Mouse (Mus musculus): ENCODE measurements around the gene Ern2. TPM values are rescaled to one million over a fixed set of nuclear protein-coding genes. Genes with fewer than 3 reads are reported as not detected.

Gene Ern2
- polyA plus RNA-seq, 1 experiment: not detected

DNA sequence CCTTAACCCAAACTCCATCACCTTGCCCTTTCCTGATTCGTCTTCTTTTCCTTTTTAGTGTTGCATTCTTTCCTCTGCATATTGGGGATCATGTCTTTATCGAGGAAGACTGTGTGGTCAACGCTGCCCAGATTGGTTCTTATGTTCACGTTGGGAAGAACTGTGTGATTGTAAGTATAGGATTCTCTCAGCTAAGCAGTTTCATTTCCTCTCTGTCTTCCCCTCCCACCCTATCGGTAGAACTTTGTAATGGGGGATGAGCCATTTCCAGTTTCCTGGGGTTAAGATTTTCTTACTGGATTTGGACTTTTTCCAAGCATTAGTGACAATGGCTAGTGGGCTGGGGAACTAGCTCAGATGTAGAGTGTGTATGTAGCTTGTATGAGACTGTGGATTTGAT lies 47.8 kb downstream of the Ern2 start:
- DNase-seq (ENCODE audit: low read depth in 1 of 2, low spot score in 2 of 2): no peak
- 75% methylated on average over 5 of the region's 5 CpGs for WGBS

DNA sequence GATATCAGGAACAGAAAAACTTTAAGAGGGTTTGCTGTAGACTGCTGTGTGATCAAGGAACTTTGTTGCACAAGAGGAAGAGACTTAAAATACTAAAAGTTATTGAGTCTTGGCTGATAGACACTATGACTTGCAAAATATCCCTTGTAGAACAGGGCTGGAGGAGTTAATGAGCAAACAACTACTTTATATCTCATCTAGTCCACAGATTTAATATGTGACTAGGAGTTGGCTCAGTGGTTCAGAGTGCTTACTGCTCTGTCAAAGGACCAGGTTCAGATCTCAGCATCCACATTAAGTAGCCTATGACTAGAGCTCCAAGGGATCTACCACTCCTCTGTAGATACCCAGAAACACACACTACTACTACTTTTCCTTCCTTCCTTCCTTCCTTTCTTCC lies 48.9 kb downstream of the Ern2 start:
- no peak for TF ChIP-seq CTCF (IDR thresholded peaks at IDR 0.05; ENCODE audit: extremely low read depth, insufficient read depth, insufficient read length, insufficient replicate concordance)
- no peak for TF ChIP-seq POLR2A (IDR thresholded peaks at IDR 0.05; ENCODE audit: low read depth, low read length)
- H3K36me3 ChIP-seq (ENCODE audit: control insufficient read depth, insufficient read depth, low read length): peaks cover 37% of the 10 kb centered on the region
- no peak overlapping the region for H3K27ac ChIP-seq (ENCODE audit: insufficient read depth, low read length)
- no peaks in the 10 kb centered on the region for H3K27me3 ChIP-seq (ENCODE audit: control insufficient read depth, insufficient read depth, low read length)
- peaks cover 2% of the 10 kb centered on the region; the same call in 1 of the 2 replicates for H3K4me1 ChIP-seq (ENCODE audit: control insufficient read depth, insufficient read depth, insufficient read length)
- DNase-seq (ENCODE audit: low read depth in 1 of 2, low spot score in 2 of 2): no peak
- H3K4me3 ChIP-seq (ENCODE audit: extremely low read depth, insufficient read depth, insufficient read length): no peak overlapping the region

More for the DNA sequence above, 47.8 kb downstream of the Ern2 start:
- H3K36me3 ChIP-seq (ENCODE audit: control insufficient read depth, insufficient read depth, low read length): peaks cover 45% of the 10 kb centered on the region
- no peak overlapping the region for H3K4me3 ChIP-seq (ENCODE audit: extremely low read depth, insufficient read depth, insufficient read length)
- no peak for TF ChIP-seq POLR2A (IDR thresholded peaks at IDR 0.05; ENCODE audit: low read depth, low read length)
- H3K27me3 ChIP-seq (ENCODE audit: control insufficient read depth, insufficient read depth, low read length): no peaks in the 10 kb centered on the region
- H3K27ac ChIP-seq (ENCODE audit: insufficient read depth, low read length): no peak overlapping the region
- H3K4me1 ChIP-seq (ENCODE audit: control insufficient read depth, insufficient read depth, insufficient read length): peaks cover 2% of the 10 kb centered on the region; the same call in 1 of the 2 replicates

- TF ChIP-seq CTCF (IDR thresholded peaks at IDR 0.05; ENCODE audit: extremely low read depth, insufficient read depth, insufficient read length, insufficient replicate concordance) (no peak), POLR2A (IDR thresholded peaks at IDR 0.05; ENCODE audit: low read depth, low read length) (no peak)
- no peak for DNase-seq (ENCODE audit: low read depth in 1 of 2, low spot score in 2 of 2)
Measured at GRCm38 (mm10) chr7:122135070-122135469, 50.9 kb downstream of the Ern2 start.

GRCm38 (mm10) chr7:122133338-122133625 lies 52.7 kb downstream of the Ern2 start:
- Histone ChIP-seq H3K4me1 (ENCODE audit: control insufficient read depth, insufficient read depth, insufficient read length) (peaks cover 2% of the 10 kb centered on the region; the same call in 1 of the 2 replicates), H3K27me3 (ENCODE audit: control insufficient read depth, insufficient read depth, low read length) (no peaks in the 10 kb centered on the region), H3K27ac (ENCODE audit: insufficient read depth, low read length) (peak overlapping the region; percentile 83), H3K36me3 (ENCODE audit: control insufficient read depth, insufficient read depth, low read length) (peaks cover 15% of the 10 kb centered on the region), H3K4me3 (ENCODE audit: extremely low read depth, insufficient read depth, insufficient read length) (peak overlapping the region; percentile 98)
- no peak for DNase-seq (ENCODE audit: low read depth in 1 of 2, low spot score in 2 of 2)
- TF ChIP-seq CTCF (IDR thresholded peaks at IDR 0.05; ENCODE audit: extremely low read depth, insufficient read depth, insufficient read length, insufficient replicate concordance) (no peak), POLR2A (IDR thresholded peaks at IDR 0.05; ENCODE audit: low read depth, low read length) (no peak)
- WGBS: 12% methylated on average over 8 of the region's 8 CpGs

More at GRCm38 (mm10) chr7:122135070-122135469, 50.9 kb downstream of the Ern2 start:
- H3K27me3 ChIP-seq (ENCODE audit: control insufficient read depth, insufficient read depth, low read length): no peaks in the 10 kb centered on the region
- H3K4me3 ChIP-seq (ENCODE audit: extremely low read depth, insufficient read depth, insufficient read length): no peak overlapping the region
- peaks cover 31% of the 10 kb centered on the region for H3K36me3 ChIP-seq (ENCODE audit: control insufficient read depth, insufficient read depth, low read length)
- H3K4me1 ChIP-seq (ENCODE audit: control insufficient read depth, insufficient read depth, insufficient read length): peaks cover 2% of the 10 kb centered on the region; the same call in 1 of the 2 replicates
- H3K27ac ChIP-seq (ENCODE audit: insufficient read depth, low read length): no peak overlapping the region
- 82% methylated on average over 10 of the region's 10 CpGs for WGBS

GRCm38 (mm10) chr7:122132497-122133337 lies 53.3 kb downstream of the Ern2 start, which contains the start of the genes Palb2 and Dctn5:
TSS of gene Palb2 (minus strand) at chr7:122132985.
TSS of gene Dctn5 (plus strand) at chr7:122133041.
- WGBS: under 1% methylated on average over 54 of the region's 54 CpGs
- H3K4me1 ChIP-seq (ENCODE audit: control insufficient read depth, insufficient read depth, insufficient read length): peaks cover 2% of the 10 kb centered on the region; the same call in 1 of the 2 replicates
- peaks cover 15% of the 10 kb centered on the region for H3K36me3 ChIP-seq (ENCODE audit: control insufficient read depth, insufficient read depth, low read length)
- H3K4me3 ChIP-seq (ENCODE audit: extremely low read depth, insufficient read depth, insufficient read length): peak within 1 kb of the TSS; percentile 98
- H3K27me3 ChIP-seq (ENCODE audit: control insufficient read depth, insufficient read depth, low read length): no peaks in the 10 kb centered on the region
- DNase-seq (ENCODE audit: low read depth in 1 of 2, low spot score in 2 of 2): peak; percentile 93 to 98
- TF ChIP-seq POLR2A (IDR thresholded peaks at IDR 0.05; ENCODE audit: low read depth, low read length) (peak; percentile 68; the same call in 1 of the 2 replicates), CTCF (IDR thresholded peaks at IDR 0.05; ENCODE audit: extremely low read depth, insufficient read depth, insufficient read length, insufficient replicate concordance) (no peak)
- H3K27ac ChIP-seq (ENCODE audit: insufficient read depth, low read length): peak within 1 kb of the TSS; percentile 83

GRCm38 (mm10) chr7:122131834-122132233 lies 54.2 kb downstream of the Ern2 start:
- H3K27ac ChIP-seq (ENCODE audit: insufficient read depth, low read length): no peak overlapping the region
- H3K27me3 ChIP-seq (ENCODE audit: control insufficient read depth, insufficient read depth, low read length): no peaks in the 10 kb centered on the region
- peaks cover 15% of the 10 kb centered on the region for H3K36me3 ChIP-seq (ENCODE audit: control insufficient read depth, insufficient read depth, low read length)
- no peak for DNase-seq (ENCODE audit: low read depth in 1 of 2, low spot score in 2 of 2)
- TF ChIP-seq POLR2A (IDR thresholded peaks at IDR 0.05; ENCODE audit: low read depth, low read length) (no peak), CTCF (IDR thresholded peaks at IDR 0.05; ENCODE audit: extremely low read depth, insufficient read depth, insufficient read length, insufficient replicate concordance) (no peak)
- H3K4me3 ChIP-seq (ENCODE audit: extremely low read depth, insufficient read depth, insufficient read length): no peak overlapping the region; the same call in 1 of the 2 replicates
- H3K4me1 ChIP-seq (ENCODE audit: control insufficient read depth, insufficient read depth, insufficient read length): peaks cover 2% of the 10 kb centered on the region; the same call in 1 of the 2 replicates

GRCm38 (mm10) chr7:122126946-122127345 lies 59.1 kb downstream of the Ern2 start:
- no peak for DNase-seq (ENCODE audit: low read depth in 1 of 2, low spot score in 2 of 2)
- Histone ChIP-seq H3K36me3 (ENCODE audit: control insufficient read depth, insufficient read depth, low read length) (peaks cover 11% of the 10 kb centered on the region), H3K27me3 (ENCODE audit: control insufficient read depth, insufficient read depth, low read length) (no peaks in the 10 kb centered on the region), H3K27ac (ENCODE audit: insufficient read depth, low read length) (no peak overlapping the region), H3K4me1 (ENCODE audit: control insufficient read depth, insufficient read depth, insufficient read length) (no peaks in the 10 kb centered on the region), H3K4me3 (ENCODE audit: extremely low read depth, insufficient read depth, insufficient read length) (no peak overlapping the region)
- 94% methylated on average over 11 of the region's 11 CpGs for whole genome bisulfite sequencing
- TF ChIP-seq POLR2A (IDR thresholded peaks at IDR 0.05; ENCODE audit: low read depth, low read length) (no peak), CTCF (IDR thresholded peaks at IDR 0.05; ENCODE audit: extremely low read depth, insufficient read depth, insufficient read length, insufficient replicate concordance) (no peak)
